Comparison of ENCODE assay signal across 16 mouse cellular contexts in genomic region chr3:122198532-122198931, GRCm38 (mm10). TPM values are rescaled to one million over a fixed set of nuclear protein-coding genes. Genes with fewer than 3 reads are reported as not detected.
DNase-seq lines count a peak whose midpoint lies in the region; ATAC-seq lines count a peak whose summit lies in the region.
"Had no signal": no experiment of that assay in that cellular context is flagged by ENCODE, and none has a peak within 500 bp of the region (broad histone marks: within the 10 kb centered on the region; RNA-seq: fewer than 3 reads in every experiment).

No protein-coding gene starts in this region.

- ATAC-seq in heart, embryonic 16.5 days (replicated peaks; ENCODE audit: extremely low read depth, insufficient read depth, low FRiP score): no peak
- ATAC-seq in lung, embryonic 15.5 days (ENCODE audit: borderline replicate concordance, extremely low read depth, low FRiP score, low TSS enrichment): peak; percentile 52; the same call in 1 of the 2 replicates
- ATAC-seq in intestine, embryonic 15.5 days: peak; percentile 14; the same call in 1 of the 2 replicates
- ATAC-seq in stomach, embryonic 15.5 days (ENCODE audit: insufficient read depth, low FRiP score, low read depth): no peak
- ATAC-seq in cerebellum, adult (ENCODE audit: insufficient number of reproducible peaks, low FRiP score, low TSS enrichment): no peak

- H3K36me3 ChIP-seq in heart, embryonic 16.5 days (ENCODE audit: control insufficient read depth, insufficient read depth): no peaks in the 10 kb centered on the region
- no peaks in the 10 kb centered on the region for H3K36me3 ChIP-seq in lung, embryonic 15.5 days
- H3K36me3 ChIP-seq in intestine, embryonic 15.5 days: no peaks in the 10 kb centered on the region
- H3K36me3 ChIP-seq in stomach, embryonic 15.5 days: no peaks in the 10 kb centered on the region
- H3K36me3 ChIP-seq: midbrain, embryonic 10.5 days; neural tube, embryonic 15.5 days had no signal

- 55% methylated on average over 2 of the region's 2 CpGs for WGBS in heart, embryonic 16.5 days
- WGBS in lung, embryonic 15.5 days: 38% methylated on average over 2 of the region's 2 CpGs
- 52% methylated on average over 2 of the region's 2 CpGs for WGBS in intestine, embryonic 15.5 days
- WGBS in stomach, embryonic 15.5 days: 50% methylated on average over 2 of the region's 2 CpGs

- H3K4me1 ChIP-seq in heart, embryonic 16.5 days (ENCODE audit: control insufficient read depth, insufficient read depth, low read length): peaks cover 5% of the 10 kb centered on the region; the same call in 1 of the 2 replicates
- peaks cover 11% of the 10 kb centered on the region for H3K4me1 ChIP-seq in lung, embryonic 15.5 days
- peaks cover 12% of the 10 kb centered on the region for H3K4me1 ChIP-seq in intestine, embryonic 15.5 days (replicated peaks)
- H3K4me1 ChIP-seq in stomach, embryonic 15.5 days: peaks cover 15% of the 10 kb centered on the region; the same call in 1 of the 2 replicates
- H3K4me1 ChIP-seq: neural tube, embryonic 15.5 days had no signal

- H3K4me3 ChIP-seq in heart, embryonic 16.5 days (ENCODE audit: low read length): no peak overlapping the region
- no peak overlapping the region for H3K4me3 ChIP-seq in lung, embryonic 15.5 days
- H3K4me3 ChIP-seq in intestine, embryonic 15.5 days (replicated peaks): no peak overlapping the region
- no peak overlapping the region for H3K4me3 ChIP-seq in stomach, embryonic 15.5 days (replicated peaks)
- H3K4me3 ChIP-seq: erythroblast, embryonic 14.5 days; midbrain, embryonic 10.5 days; neural tube, embryonic 15.5 days had no signal

- DNase-seq in heart, postnatal 14 days: no peak
- DNase-seq in lung, adult 18-20 months: no peak
- DNase-seq in ovary, postnatal 36 days (ENCODE audit: low spot score): no peak
- DNase-seq: B cell, adult 2 months; cerebellum, adult 8-10 months; gastrocnemius, postnatal 14 days; retina, postnatal 1 day; spleen, adult 18-20 months had no signal

- intact Hi-C loops in heart, postnatal 14 days (cut with DNase I): no loop called here

- H3K9me3 ChIP-seq in heart, embryonic 16.5 days (replicated peaks; ENCODE audit: control insufficient read depth, low read length): no peaks in the 10 kb centered on the region
- H3K9me3 ChIP-seq in lung, embryonic 15.5 days: no peaks in the 10 kb centered on the region
- H3K9me3 ChIP-seq in intestine, embryonic 15.5 days: no peaks in the 10 kb centered on the region
- H3K9me3 ChIP-seq in stomach, embryonic 15.5 days: no peaks in the 10 kb centered on the region
- H3K9me3 ChIP-seq: midbrain, embryonic 10.5 days; neural tube, embryonic 15.5 days had no signal

- H3K4me2 ChIP-seq in heart, embryonic 16.5 days (ENCODE audit: low read depth, low read length): no peak overlapping the region
- H3K4me2 ChIP-seq in lung, embryonic 15.5 days: no peak overlapping the region
- H3K4me2 ChIP-seq in intestine, embryonic 15.5 days (replicated peaks): no peak overlapping the region
- no peak overlapping the region for H3K4me2 ChIP-seq in stomach, embryonic 15.5 days
- H3K4me2 ChIP-seq: neural tube, embryonic 15.5 days had no signal

- H3K9ac ChIP-seq in heart, embryonic 16.5 days (ENCODE audit: low read length): no peak overlapping the region
- no peak overlapping the region for H3K9ac ChIP-seq in lung, embryonic 15.5 days
- no peak overlapping the region for H3K9ac ChIP-seq in intestine, embryonic 15.5 days
- no peak overlapping the region for H3K9ac ChIP-seq in stomach, embryonic 15.5 days
- H3K9ac ChIP-seq: neural tube, embryonic 15.5 days had no signal

- H3K27me3 ChIP-seq in heart, embryonic 16.5 days (ENCODE audit: control insufficient read depth, insufficient read depth, low read length): no peaks in the 10 kb centered on the region
- no peaks in the 10 kb centered on the region for H3K27me3 ChIP-seq in lung, embryonic 15.5 days
- H3K27me3 ChIP-seq in intestine, embryonic 15.5 days (replicated peaks): no peaks in the 10 kb centered on the region
- H3K27me3 ChIP-seq in stomach, embryonic 15.5 days (replicated peaks): no peaks in the 10 kb centered on the region
- H3K27me3 ChIP-seq: neural tube, embryonic 15.5 days had no signal

- 0 out of 2 replicates have a peak overlapping the region, but pooled peaks have one; percentile 30 for H3K27ac ChIP-seq in heart, embryonic 16.5 days (ENCODE audit: low read length)
- H3K27ac ChIP-seq in lung, embryonic 15.5 days: peak overlapping the region; percentile 91
- H3K27ac ChIP-seq in intestine, embryonic 15.5 days: peak overlapping the region; percentile 55; the same call in 1 of the 2 replicates
- H3K27ac ChIP-seq in stomach, embryonic 15.5 days: peak overlapping the region; percentile 79; the same call in 1 of the 2 replicates
- H3K27ac ChIP-seq: midbrain, embryonic 10.5 days; neural tube, embryonic 15.5 days had no signal

RNA-seq across cellular contexts. Expression of gene Gclm, which starts 46.8 kb away (rescaled TPM):
- 52.5 and 59.9 TPM in 2 replicates for polyA plus RNA-seq in heart, embryonic 16.5 days (2015; fragmentation: Nextera tagmentation; extraction: Ambion mirVana)
- total RNA-seq in heart, postnatal 14 days (2021): 10 to 100 TPM; 57.2 to 61.6 TPM
- polyA plus RNA-seq in lung, embryonic 15.5 days (2015; fragmentation: Nextera tagmentation; extraction: Ambion mirVana): 90.6 and 103 TPM in 2 replicates
- polyA plus RNA-seq in intestine, embryonic 15.5 days (2015; fragmentation: Nextera tagmentation; extraction: Ambion mirVana): 97.7 TPM in 2 replicates
- 82.8 and 119 TPM in 2 replicates for polyA plus RNA-seq in stomach, embryonic 15.5 days (2015; fragmentation: Nextera tagmentation; extraction: Ambion mirVana)

Comparison
In these comparisons a context has a peak if more than half of its experiments do, and no peak if none do; other contexts are left out.
1. ATAC-seq: peak in lung, embryonic 15.5 days (single experiment) and intestine, embryonic 15.5 days (single experiment); none in heart, embryonic 16.5 days (single experiment), stomach, embryonic 15.5 days (single experiment) and cerebellum, adult (single experiment).
2. H3K27ac ChIP-seq: peak in every context shown above with its lines; median percentile 91 in lung, embryonic 15.5 days; 79 in stomach, embryonic 15.5 days; 55 in intestine, embryonic 15.5 days; 30 in heart, embryonic 16.5 days.